Mouse (Mus musculus) kidney, embryonic 14.5 days (tissue): ENCODE data around the gene Pbxip1. TPM values are rescaled to one million over a fixed set of nuclear protein-coding genes. Genes with fewer than 3 reads are reported as not detected.

Experiments
- ATAC-seq: fragments of 200-750 bp; cut with Nextera tagmentation; 2 replicates; pipeline ENCODE4 v1.8.0; 2017; ENCODE audit warnings: moderate number of reproducible peaks, mild to moderate bottlenecking, moderate TSS enrichment, moderate library complexity; ENCODE audit not compliant: low FRiP score, low TSS enrichment
- H3K27ac ChIP-seq: fragments of 300-500 bp; sonication (generic); 2 replicates; pipeline ENCODE4 v1.5.1; 2014; ENCODE audit warnings: low read depth, mild to moderate bottlenecking, low read length, moderate library complexity, mixed read lengths
- H3K27me3 ChIP-seq: fragments of 300-500 bp; sonication (generic); 2 replicates; pipeline ENCODE4 v1.6.1; 2014; ENCODE audit warnings: mild to moderate bottlenecking, low read length; ENCODE audit not compliant: control insufficient read depth, insufficient read depth
- H3K36me3 ChIP-seq: fragments of 300-500 bp; sonication (generic); 2 replicates; pipeline ENCODE4 v1.6.1; 2014; ENCODE audit warnings: low read length, mixed read lengths; ENCODE audit not compliant: control insufficient read depth, insufficient read depth
- H3K4me1 ChIP-seq: fragments of 300-500 bp; sonication (generic); 2 replicates; pipeline ENCODE4 v1.6.1; 2014; ENCODE audit warnings: low read length, mixed read lengths; ENCODE audit not compliant: control insufficient read depth, insufficient read depth
- H3K4me2 ChIP-seq: fragments of 300-500 bp; sonication (generic); replicated peaks from 2 replicates; pipeline ENCODE4 v1.6.1; 2014; ENCODE audit warnings: low read depth, mild to moderate bottlenecking, low read length
- H3K4me3 ChIP-seq: fragments of 300-500 bp; sonication (generic); 2 replicates; pipeline ENCODE4 v1.5.1; 2014; ENCODE audit warnings: mild to moderate bottlenecking, low read length
- H3K9ac ChIP-seq: fragments of 300-500 bp; sonication (generic); 2 replicates; pipeline ENCODE4 v1.6.1; 2014; ENCODE audit warnings: low read depth, mild to moderate bottlenecking, low read length, moderate library complexity
- H3K9me3 ChIP-seq: fragments of 300-500 bp; sonication (generic); 2 replicates; pipeline ENCODE4 v1.6.1; 2016; ENCODE audit warnings: low read length; ENCODE audit not compliant: control insufficient read depth
- WGBS: fragments of 180-500 bp; shearing (Covaris S2); extraction: QIAGEN DNeasy Blood & Tissue Kit; methylation state at CpG from one replicate; pipeline ENCODE4 v1.1.7; 2014; 5-methylcytosine and 5-hydroxymethylcytosine counted together
- polyA plus RNA-seq: library from polyadenylated mRNA; unstranded; fragments of >200 nt; fragmentation: Nextera tagmentation; extraction: Ambion mirVana; gene quantifications from 2 replicates; pipeline ENCODE4 v1.2.1, GENCODE M21; 2014

The Pbxip1 gene
- 15.5 and 19.4 TPM in 2 replicates for polyA plus RNA-seq

GRCm38 (mm10) chr3:89436176-89437113 lies at the start of gene Pbxip1:
Gene Pbxip1, plus strand, starts transcription at chr3:89436706.
- Histone ChIP-seq H3K36me3 (peaks cover 27% of the 10 kb centered on the region), H3K27me3 (no peaks in the 10 kb centered on the region), H3K9me3 (no peaks in the 10 kb centered on the region), H3K27ac (peak within 1 kb of the TSS; percentile 39; the same call in 1 of the 2 replicates), H3K4me2 (peak within 1 kb of the TSS; percentile 60), H3K4me1 (peaks cover 8% of the 10 kb centered on the region), H3K4me3 (peak within 1 kb of the TSS; percentile 38), H3K9ac (peak within 1 kb of the TSS; percentile 34; the same call in 1 of the 2 replicates)
- WGBS = 9% methylated on average over 16 of the region's 16 CpGs
- peak; percentile 74 for ATAC-seq

DNA sequence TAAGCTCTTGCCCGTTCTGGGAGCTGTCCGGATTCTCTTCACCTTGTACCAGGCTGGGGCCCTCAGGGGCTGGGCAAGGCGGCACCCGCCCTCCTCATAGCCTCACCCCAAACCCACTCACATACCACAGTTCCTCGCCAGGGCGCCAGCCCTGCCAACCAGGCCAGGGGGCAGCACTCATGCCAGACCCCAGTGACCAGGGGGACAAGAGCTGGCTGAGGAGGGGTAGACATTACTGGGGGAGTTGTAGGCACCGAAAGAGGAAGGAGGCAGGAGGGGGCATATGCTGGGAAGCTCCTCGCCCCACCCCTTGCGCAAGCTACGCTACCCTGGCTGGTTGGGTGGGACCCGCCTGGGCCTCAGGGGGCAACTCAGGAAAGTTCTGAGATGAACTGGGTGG lies 48.9 kb upstream of the Pbxip1 start:
- Histone ChIP-seq H3K27ac (no peak overlapping the region), H3K4me2 (no peak overlapping the region), H3K4me1 (peaks cover 40% of the 10 kb centered on the region), H3K9ac (no peak overlapping the region), H3K9me3 (no peaks in the 10 kb centered on the region), H3K4me3 (no peak overlapping the region), H3K27me3 (no peaks in the 10 kb centered on the region), H3K36me3 (no peaks in the 10 kb centered on the region)
- 81% methylated on average over 11 of the region's 11 CpGs for WGBS
- no peak for ATAC-seq

DNA sequence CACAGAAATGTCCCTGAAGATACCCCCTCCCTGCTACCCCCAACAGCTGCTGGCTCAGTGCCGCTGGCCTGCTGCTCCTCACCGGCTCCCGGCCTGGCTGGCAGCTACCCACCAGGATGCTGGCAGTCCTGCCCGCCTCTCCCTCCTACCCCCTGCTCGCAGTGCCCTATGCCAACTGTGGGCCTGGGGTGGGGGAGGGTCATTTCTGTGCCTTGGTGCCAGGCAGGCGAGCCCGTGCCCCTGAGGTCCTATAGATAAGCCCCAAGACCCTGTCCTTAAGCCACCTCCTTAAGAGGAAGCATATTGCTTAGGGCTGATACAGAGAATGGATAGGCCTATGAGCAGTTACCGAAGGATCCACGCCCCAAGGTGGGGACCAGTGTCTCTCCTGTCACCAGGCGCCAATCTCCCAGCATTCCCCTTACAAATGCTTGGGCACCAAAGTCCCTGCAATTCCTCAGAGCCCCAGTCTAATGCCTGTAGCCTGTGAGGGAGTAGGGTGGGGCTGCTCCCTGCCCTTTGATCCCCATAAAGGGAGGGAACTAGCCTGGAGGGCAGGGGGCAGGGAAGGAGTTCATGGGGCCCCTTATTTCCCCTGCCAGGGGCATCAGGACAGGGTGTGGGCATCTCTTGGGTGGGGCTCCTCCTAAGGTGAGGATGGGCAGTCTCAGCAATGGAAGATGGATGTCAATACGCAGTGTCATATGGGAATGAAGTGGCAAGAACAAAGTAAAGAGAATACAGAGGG lies 48.2 kb upstream of the Pbxip1 start:
- no peak for ATAC-seq
- H3K9me3 ChIP-seq = no peaks in the 10 kb centered on the region
- H3K9ac ChIP-seq = no peak overlapping the region
- no peak overlapping the region for H3K27ac ChIP-seq
- WGBS = 76% methylated on average over 11 of the region's 11 CpGs
- H3K4me2 ChIP-seq = no peak overlapping the region
- no peaks in the 10 kb centered on the region for H3K27me3 ChIP-seq
- H3K4me1 ChIP-seq = peaks cover 40% of the 10 kb centered on the region
- H3K4me3 ChIP-seq = no peak overlapping the region
- H3K36me3 ChIP-seq = no peaks in the 10 kb centered on the region

DNA sequence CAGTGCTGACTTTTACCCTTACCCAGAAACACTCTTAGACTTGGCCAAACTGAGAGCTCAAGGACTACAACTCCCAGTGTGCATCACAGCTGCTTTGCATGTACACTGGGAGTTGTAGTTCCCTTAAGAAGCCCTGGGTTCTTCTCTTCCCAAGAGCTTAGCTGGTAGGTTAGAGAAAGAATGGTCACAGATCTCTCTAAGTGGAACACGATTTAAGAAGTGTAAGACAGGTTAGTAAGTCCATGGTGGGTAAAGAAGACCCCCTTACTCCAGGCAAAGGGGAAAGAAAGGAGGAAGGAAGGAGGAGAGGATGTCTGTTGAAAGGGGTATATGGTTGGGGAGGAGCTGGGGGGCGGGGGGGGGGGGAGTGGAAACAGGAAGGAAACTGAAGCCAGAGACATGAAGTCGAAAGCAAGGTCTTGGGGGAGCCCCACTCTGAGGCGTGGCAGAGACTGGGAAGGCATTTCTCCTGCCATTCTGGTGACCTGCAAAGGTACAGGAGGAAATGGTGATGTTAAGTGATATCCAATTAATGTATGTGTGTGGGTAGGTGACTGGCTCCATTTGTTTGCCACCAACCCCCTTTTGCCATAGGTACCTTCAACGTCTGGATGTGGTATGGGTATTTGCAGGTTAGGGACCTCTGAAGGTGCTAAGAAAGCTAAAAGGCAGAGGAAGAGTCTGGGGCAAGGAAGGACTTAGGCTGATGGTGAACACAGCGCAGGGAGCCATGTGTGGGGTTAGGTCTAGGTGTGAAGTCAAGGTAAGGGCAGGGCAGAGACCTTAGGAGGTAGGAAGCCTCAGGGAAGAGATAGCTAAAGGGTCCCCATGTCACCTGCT lies 47.4 kb upstream of the Pbxip1 start:
- peaks cover 40% of the 10 kb centered on the region for H3K4me1 ChIP-seq
- no peak overlapping the region for H3K9ac ChIP-seq
- H3K36me3 ChIP-seq = no peaks in the 10 kb centered on the region
- no peak overlapping the region for H3K27ac ChIP-seq
- 54% methylated on average over 5 of the region's 6 CpGs for WGBS
- H3K27me3 ChIP-seq = no peaks in the 10 kb centered on the region
- H3K4me2 ChIP-seq = no peak overlapping the region
- no peak for ATAC-seq
- H3K9me3 ChIP-seq = no peaks in the 10 kb centered on the region
- H3K4me3 ChIP-seq = no peak overlapping the region

GRCm38 (mm10) chr3:89390111-89390515 lies 46.4 kb upstream of the Pbxip1 start:
- no peaks in the 10 kb centered on the region for H3K36me3 ChIP-seq
- WGBS = 46% methylated on average over 5 of the region's 5 CpGs
- no peak overlapping the region for H3K9ac ChIP-seq
- H3K4me1 ChIP-seq = peaks cover 39% of the 10 kb centered on the region
- no peak overlapping the region for H3K4me2 ChIP-seq
- no peaks in the 10 kb centered on the region for H3K27me3 ChIP-seq
- ATAC-seq = no peak
- no peaks in the 10 kb centered on the region for H3K9me3 ChIP-seq
- no peak overlapping the region for H3K27ac ChIP-seq
- H3K4me3 ChIP-seq = no peak overlapping the region

- Histone ChIP-seq H3K36me3 (no peaks in the 10 kb centered on the region), H3K4me1 (peaks cover 41% of the 10 kb centered on the region), H3K4me3 (peak overlapping the region; percentile 51), H3K4me2 (peak overlapping the region; percentile 99), H3K27ac (no peak overlapping the region), H3K27me3 (no peaks in the 10 kb centered on the region), H3K9ac (peak overlapping the region; percentile 65), H3K9me3 (no peaks in the 10 kb centered on the region)
- WGBS = 14% methylated on average over 19 of the region's 19 CpGs
- no peak for ATAC-seq
Observed at GRCm38 (mm10) chr3:89390699-89391662, 45.5 kb upstream of the Pbxip1 start.

- Histone ChIP-seq H3K27ac (peak overlapping the region; percentile 26), H3K4me1 (peaks cover 38% of the 10 kb centered on the region), H3K9ac (peak overlapping the region; percentile 65), H3K27me3 (no peaks in the 10 kb centered on the region), H3K36me3 (no peaks in the 10 kb centered on the region), H3K4me3 (peak overlapping the region; percentile 51), H3K4me2 (peak overlapping the region; percentile 99), H3K9me3 (no peaks in the 10 kb centered on the region)
- WGBS = under 1% methylated on average over 56 of the region's 56 CpGs
- ATAC-seq = no peak
Observed at GRCm38 (mm10) chr3:89391663-89392511, 44.6 kb upstream of the Pbxip1 start.
